Mouse (Mus musculus) stomach, postnatal 0 days (tissue): Measurements from ENCODE around the gene Adgrl1. TPM values are rescaled to one million over a fixed set of nuclear protein-coding genes. Genes with fewer than 3 reads are reported as not detected.

Experiments used
- ATAC-seq: fragments of 200-750 bp; cut with Nextera tagmentation; 2 replicates; pipeline ENCODE4 v1.8.0; 2017; ENCODE audit not compliant: low FRiP score, low TSS enrichment
- DNase-seq: peaks from one replicate; pipeline ENCODE4 v3.0.0-alpha.2; 2016; ENCODE audit warnings: low spot score
- H3K27ac ChIP-seq: fragments of 300-500 bp; sonication (generic); replicated peaks from 2 replicates; pipeline ENCODE4 v1.5.1; 2014; ENCODE audit warnings: mild to moderate bottlenecking, control low read depth
- H3K27me3 ChIP-seq: fragments of 300-500 bp; sonication (generic); 2 replicates; pipeline ENCODE4 v1.6.1; 2014; ENCODE audit warnings: low read length; ENCODE audit not compliant: control insufficient read depth, insufficient read depth
- H3K36me3 ChIP-seq: fragments of 300-500 bp; sonication (generic); 2 replicates; pipeline ENCODE4 v1.6.1; 2014; ENCODE audit warnings: low read length, mixed read lengths; ENCODE audit not compliant: control insufficient read depth, insufficient read depth
- H3K4me1 ChIP-seq: fragments of 300-500 bp; sonication (generic); replicated peaks from 2 replicates; pipeline ENCODE4 v1.6.1; 2014; ENCODE audit warnings: antibody characterized with exemption; ENCODE audit not compliant: control insufficient read depth, insufficient read depth
- H3K4me2 ChIP-seq: fragments of 300-500 bp; sonication (generic); replicated peaks from 2 replicates; pipeline ENCODE4 v1.6.1; 2014; ENCODE audit warnings: low read depth, mild to moderate bottlenecking, control low read depth, moderate library complexity
- H3K4me3 ChIP-seq: fragments of 300-500 bp; sonication (generic); 2 replicates; pipeline ENCODE4 v1.5.1; 2014; ENCODE audit warnings: low read depth, low read length, control low read depth
- H3K9ac ChIP-seq: fragments of 300-500 bp; sonication (generic); 2 replicates; pipeline ENCODE4 v1.6.1; 2014; ENCODE audit warnings: mild to moderate bottlenecking, low read length, control low read depth, mixed read lengths
- H3K9me3 ChIP-seq: fragments of 300-500 bp; sonication (generic); 2 replicates; pipeline ENCODE4 v1.6.1; 2016; ENCODE audit warnings: low read length; ENCODE audit not compliant: control insufficient read depth
- CTCF ChIP-seq: IDR thresholded peaks from 2 replicates; pipeline ENCODE4 v1.5.1; 2016; ENCODE audit warnings: antibody characterized with exemption, low read depth, mild to moderate bottlenecking, moderate library complexity
- EP300 ChIP-seq: optimal IDR thresholded peaks from 2 replicates; pipeline ENCODE3; 2016; ENCODE audit warnings: antibody characterized with exemption
- WGBS: fragments of 180-500 bp; shearing (Covaris S2); extraction: QIAGEN DNeasy Blood & Tissue Kit; methylation state at CpG from one replicate; pipeline ENCODE4 v1.1.7; 2014; 5-methylcytosine and 5-hydroxymethylcytosine counted together
- polyA plus RNA-seq: library from polyadenylated mRNA; unstranded; fragments of >200 nt; fragmentation: Nextera tagmentation; extraction: Ambion mirVana; gene quantifications from 2 replicates; pipeline ENCODE4 v1.2.1, GENCODE M21; 2015

Gene Adgrl1
- polyA plus RNA-seq, 1 experiment from 2014 or later: 6.5 TPM

- ATAC-seq: no peak
- H3K9ac ChIP-seq: no peak overlapping the region
Measured at GRCm38 (mm10) chr8:83974521-83974920, 74.6 kb downstream of the Adgrl1 start.

GRCm38 (mm10) chr8:83976101-83976630 is 76.3 kb downstream of the Adgrl1 start:
- H3K27me3 ChIP-seq: no peaks in the 10 kb centered on the region
- H3K4me2 ChIP-seq: no peak overlapping the region
- H3K9ac ChIP-seq: no peak overlapping the region
- peaks cover 4% of the 10 kb centered on the region; the same call in 1 of the 2 replicates for H3K36me3 ChIP-seq
- 84% methylated on average over 4 of the region's 4 CpGs for WGBS
- no peak for TF ChIP-seq EP300
- peak; percentile 67 for TF ChIP-seq CTCF
- no peak for ATAC-seq
- no peaks in the 10 kb centered on the region for H3K9me3 ChIP-seq
- DNase-seq: peak; percentile 36
- peaks cover 3% of the 10 kb centered on the region; the same call in 1 of the 2 replicates for H3K4me1 ChIP-seq
- H3K4me3 ChIP-seq: no peak overlapping the region
- no peak overlapping the region for H3K27ac ChIP-seq

More at GRCm38 (mm10) chr8:83974521-83974920, 74.6 kb downstream of the Adgrl1 start:
- H3K4me1 ChIP-seq: peaks cover 3% of the 10 kb centered on the region; the same call in 1 of the 2 replicates
- no peaks in the 10 kb centered on the region for H3K9me3 ChIP-seq
- H3K27ac ChIP-seq: no peak overlapping the region
- H3K27me3 ChIP-seq: no peaks in the 10 kb centered on the region
- H3K4me3 ChIP-seq: no peak overlapping the region
- DNase-seq: no peak
- no peak for TF ChIP-seq CTCF
- no peak for TF ChIP-seq EP300
- WGBS: 74% methylated on average over 4 of the region's 4 CpGs
- H3K36me3 ChIP-seq: no peaks in the 10 kb centered on the region
- no peak overlapping the region for H3K4me2 ChIP-seq

GRCm38 (mm10) chr8:83976779-83977350 is 77.0 kb downstream of the Adgrl1 start:
- WGBS: 76% methylated on average over 5 of the region's 5 CpGs
- Histone ChIP-seq H3K27me3 (no peaks in the 10 kb centered on the region), H3K4me2 (no peak overlapping the region), H3K4me3 (no peak overlapping the region), H3K27ac (no peak overlapping the region), H3K9ac (no peak overlapping the region), H3K4me1 (peaks cover 3% of the 10 kb centered on the region; the same call in 1 of the 2 replicates), H3K9me3 (no peaks in the 10 kb centered on the region), H3K36me3 (peaks cover 9% of the 10 kb centered on the region; the same call in 1 of the 2 replicates)
- no peak for ATAC-seq
- TF ChIP-seq EP300 (no peak), CTCF (peak; percentile 49)
- no peak for DNase-seq

GRCm38 (mm10) chr8:83977646-83978045 is 77.7 kb downstream of the Adgrl1 start:
- no peak overlapping the region for H3K9ac ChIP-seq
- H3K27me3 ChIP-seq: no peaks in the 10 kb centered on the region
- DNase-seq: no peak
- 53% methylated on average over 6 of the region's 6 CpGs for WGBS
- H3K4me1 ChIP-seq: peaks cover 3% of the 10 kb centered on the region; the same call in 1 of the 2 replicates
- no peak overlapping the region for H3K4me3 ChIP-seq
- no peaks in the 10 kb centered on the region for H3K9me3 ChIP-seq
- no peak overlapping the region for H3K4me2 ChIP-seq
- ATAC-seq: no peak
- H3K27ac ChIP-seq: 0 out of 2 replicates have a peak overlapping the region, but pooled peaks have one; percentile 4
- no peak for TF ChIP-seq EP300
- no peak for TF ChIP-seq CTCF
- H3K36me3 ChIP-seq: peaks cover 9% of the 10 kb centered on the region; the same call in 1 of the 2 replicates

GRCm38 (mm10) chr8:83978200-83978599 is 78.3 kb downstream of the Adgrl1 start:
- no peak for TF ChIP-seq CTCF
- TF ChIP-seq EP300: no peak
- Histone ChIP-seq H3K4me3 (no peak overlapping the region), H3K36me3 (peaks cover 9% of the 10 kb centered on the region; the same call in 1 of the 2 replicates), H3K9ac (no peak overlapping the region), H3K4me2 (no peak overlapping the region), H3K4me1 (peaks cover 3% of the 10 kb centered on the region; the same call in 1 of the 2 replicates), H3K27ac (0 out of 2 replicates have a peak overlapping the region, but pooled peaks have one; percentile 4), H3K27me3 (no peaks in the 10 kb centered on the region), H3K9me3 (no peaks in the 10 kb centered on the region)
- 73% methylated on average over 9 of the region's 9 CpGs for WGBS
- ATAC-seq: no peak
- no peak for DNase-seq

- no peaks in the 10 kb centered on the region for H3K9me3 ChIP-seq
- WGBS: 79% methylated on average over 1 of the region's 1 CpGs
- H3K36me3 ChIP-seq: peaks cover 13% of the 10 kb centered on the region; the same call in 1 of the 2 replicates
- no peak overlapping the region for H3K4me2 ChIP-seq
- H3K27me3 ChIP-seq: no peaks in the 10 kb centered on the region
- DNase-seq: no peak
- TF ChIP-seq CTCF (no peak), EP300 (no peak)
- ATAC-seq: no peak
- no peak overlapping the region for H3K27ac ChIP-seq
- H3K9ac ChIP-seq: no peak overlapping the region
- no peaks in the 10 kb centered on the region; the same call in 1 of the 2 replicates for H3K4me1 ChIP-seq
- no peak overlapping the region for H3K4me3 ChIP-seq
Measured at GRCm38 (mm10) chr8:83980250-83980649, 80.3 kb downstream of the Adgrl1 start.
